ENCODE assay signal across 30 mouse cellular contexts in genomic region chr2:75765403-75765802, GRCm38 (mm10).
DNase-seq lines count a peak whose midpoint lies in the region; ATAC-seq and TF ChIP-seq lines count a peak whose summit lies in the region.
"Had no signal": no experiment of that assay in that cellular context is flagged by ENCODE, and none has a peak within 500 bp of the region (broad histone marks: within the 10 kb centered on the region; RNA-seq: fewer than 3 reads in every experiment).

No protein-coding gene starts in this region.

- no peak overlapping the region for H3K4me2 ChIP-seq in liver, postnatal 0 days (ENCODE audit: low read depth, low read length)
- no peak overlapping the region for H3K4me2 ChIP-seq in lung, embryonic 15.5 days
- H3K4me2 ChIP-seq in stomach, postnatal 0 days (replicated peaks; ENCODE audit: low read depth): no peak overlapping the region
- H3K4me2 ChIP-seq: embryonic facial prominence, embryonic 12.5 days; forebrain, embryonic 15.5 days; heart, embryonic 11.5 days; hindbrain, embryonic 14.5 days; kidney, embryonic 15.5 days; limb, embryonic 12.5 days; liver, embryonic 11.5 days; midbrain, embryonic 12.5 days; neural tube, embryonic 12.5 days had no signal

- no peak for TF ChIP-seq CTCF in liver, adult 2 months (IDR thresholded peaks at IDR 0.05; ENCODE audit: low read depth, low read length)
- TF ChIP-seq CTCF in liver, postnatal 0 days (IDR thresholded peaks at IDR 0.05; ENCODE audit: low read depth): no peak
- TF ChIP-seq CTCF in stomach, postnatal 0 days (IDR thresholded peaks at IDR 0.05; ENCODE audit: low read depth): no peak

- no peak for ATAC-seq in liver, postnatal 0 days
- ATAC-seq in lung, embryonic 15.5 days (ENCODE audit: borderline replicate concordance, extremely low read depth, low FRiP score, low TSS enrichment): peak; percentile 48; the same call in 1 of the 2 replicates
- peak; percentile 79 for ATAC-seq in stomach, postnatal 0 days (ENCODE audit: low FRiP score, low TSS enrichment)
- ATAC-seq: CD4-positive, CD25-positive, alpha-beta regulatory T cell, adult 4 months; forebrain, embryonic 15.5 days had no signal

- no peak overlapping the region for H3K4me3 ChIP-seq in liver, adult 2 months (ENCODE audit: insufficient read depth, low read depth, low read length)
- no peak overlapping the region for H3K4me3 ChIP-seq in liver, postnatal 0 days (ENCODE audit: low read depth, low read length)
- H3K4me3 ChIP-seq in lung, embryonic 15.5 days: no peak overlapping the region
- H3K4me3 ChIP-seq in stomach, postnatal 0 days (ENCODE audit: low read depth, low read length): no peak overlapping the region
- no peak overlapping the region for H3K4me3 ChIP-seq in embryonic facial prominence, embryonic 10.5 days
- H3K4me3 ChIP-seq: embryonic facial prominence, embryonic 12.5 days; forebrain, embryonic 15.5 days; gastrocnemius, adult 2 months; kidney, embryonic 15.5 days; left cerebral cortex, adult 2 months; limb, embryonic 12.5 days; megakaryocyte, embryonic 14.5 days; midbrain, embryonic 12.5 days; myocyte; neural tube, embryonic 12.5 days had no signal

- H3K9me3 ChIP-seq in liver, postnatal 0 days (ENCODE audit: low read length): no peaks in the 10 kb centered on the region
- no peaks in the 10 kb centered on the region for H3K9me3 ChIP-seq in lung, embryonic 15.5 days
- no peaks in the 10 kb centered on the region for H3K9me3 ChIP-seq in stomach, postnatal 0 days (ENCODE audit: control insufficient read depth, low read length)
- H3K9me3 ChIP-seq in embryonic facial prominence, embryonic 10.5 days: no peaks in the 10 kb centered on the region
- H3K9me3 ChIP-seq: embryonic facial prominence, embryonic 12.5 days; forebrain, embryonic 15.5 days; kidney, embryonic 15.5 days; limb, embryonic 12.5 days; megakaryocyte, embryonic 14.5 days; midbrain, embryonic 12.5 days; neural tube, embryonic 12.5 days had no signal

- peak; percentile 47 for DNase-seq in liver, adult 2 months (ENCODE audit: extremely low read depth, low read depth, low spot score)
- DNase-seq in liver, postnatal 0 days: no peak
- DNase-seq in lung, postnatal 36 days: peak; percentile 88
- peak; percentile 83 for DNase-seq in stomach, postnatal 0 days (ENCODE audit: low spot score)
- DNase-seq in embryonic facial prominence, embryonic 10.5 days (ENCODE audit: low spot score): no peak
- no peak for DNase-seq in adrenal gland, adult 2 months
- DNase-seq: adrenal gland, postnatal 36 days; cerebellum, adult 2 months; cerebellum, postnatal 14 days; gastrocnemius, adult 2 months; gastrocnemius, postnatal 36 days; heart, adult 18-20 months; heart, postnatal 36 days; kidney, postnatal 25 days; right cerebral cortex, adult 18-20 months; thymus, postnatal 25 days had no signal

- TF ChIP-seq POLR2A in liver, adult 2 months (IDR thresholded peaks at IDR 0.05; ENCODE audit: extremely low read depth, insufficient read depth, low read length): no peak

- peaks cover 22% of the 10 kb centered on the region for H3K4me1 ChIP-seq in liver, adult 2 months (ENCODE audit: control insufficient read depth, insufficient read depth, low read length)
- peaks cover 34% of the 10 kb centered on the region for H3K4me1 ChIP-seq in liver, postnatal 0 days (ENCODE audit: insufficient read depth)
- peaks cover 31% of the 10 kb centered on the region for H3K4me1 ChIP-seq in lung, embryonic 15.5 days
- H3K4me1 ChIP-seq in stomach, postnatal 0 days (replicated peaks; ENCODE audit: control insufficient read depth, insufficient read depth): peaks cover 5% of the 10 kb centered on the region; the same call in 1 of the 2 replicates
- peaks cover 17% of the 10 kb centered on the region for H3K4me1 ChIP-seq in embryonic facial prominence, embryonic 10.5 days
- H3K4me1 ChIP-seq: neural tube, embryonic 12.5 days had no signal

- no peaks in the 10 kb centered on the region for H3K36me3 ChIP-seq in liver, adult 2 months (ENCODE audit: control insufficient read depth, insufficient read depth, low read length)
- H3K36me3 ChIP-seq in liver, postnatal 0 days (replicated peaks; ENCODE audit: insufficient read depth, low read length): no peaks in the 10 kb centered on the region
- no peaks in the 10 kb centered on the region for H3K36me3 ChIP-seq in lung, embryonic 15.5 days
- H3K36me3 ChIP-seq in stomach, postnatal 0 days (ENCODE audit: control insufficient read depth, insufficient read depth, low read length): no peaks in the 10 kb centered on the region
- H3K36me3 ChIP-seq in embryonic facial prominence, embryonic 10.5 days (replicated peaks): no peaks in the 10 kb centered on the region
- H3K36me3 ChIP-seq: embryonic facial prominence, embryonic 12.5 days; forebrain, embryonic 15.5 days; kidney, embryonic 15.5 days; limb, embryonic 12.5 days; midbrain, embryonic 12.5 days; neural tube, embryonic 12.5 days had no signal

- no peak overlapping the region for H3K27ac ChIP-seq in liver, adult 2 months (replicated peaks; ENCODE audit: insufficient read depth, low read depth, low read length)
- no peak overlapping the region for H3K27ac ChIP-seq in liver, postnatal 0 days (ENCODE audit: low read depth)
- H3K27ac ChIP-seq in lung, embryonic 15.5 days: peak overlapping the region; percentile 32; the same call in 1 of the 2 replicates
- peak overlapping the region; percentile 50; the same call in 1 of the 2 replicates for H3K27ac ChIP-seq in stomach, postnatal 0 days (replicated peaks)
- no peak overlapping the region for H3K27ac ChIP-seq in embryonic facial prominence, embryonic 10.5 days (replicated peaks)
- H3K27ac ChIP-seq: embryonic facial prominence, embryonic 12.5 days; forebrain, embryonic 15.5 days; gastrocnemius, adult 2 months; hindbrain, embryonic 14.5 days; kidney, embryonic 15.5 days; left cerebral cortex, adult 2 months; limb, embryonic 12.5 days; midbrain, embryonic 12.5 days; neural tube, embryonic 12.5 days had no signal

- no peak for TF ChIP-seq EP300 in liver, postnatal 0 days (IDR thresholded peaks at IDR 0.05; ENCODE audit: low read depth)
- TF ChIP-seq EP300 in stomach, postnatal 0 days (optimal IDR thresholded peaks at IDR 0.05): no peak

- no peaks in the 10 kb centered on the region for H3K27me3 ChIP-seq in liver, adult 2 months (ENCODE audit: control insufficient read depth, insufficient read depth, low read length)
- no peaks in the 10 kb centered on the region for H3K27me3 ChIP-seq in liver, postnatal 0 days (ENCODE audit: insufficient read depth, low read length)
- no peaks in the 10 kb centered on the region for H3K27me3 ChIP-seq in lung, embryonic 15.5 days
- H3K27me3 ChIP-seq in stomach, postnatal 0 days (ENCODE audit: control insufficient read depth, insufficient read depth, low read length): no peaks in the 10 kb centered on the region
- H3K27me3 ChIP-seq in embryonic facial prominence, embryonic 10.5 days (replicated peaks; ENCODE audit: low read depth, poor library complexity, severe bottlenecking): no peaks in the 10 kb centered on the region
- H3K27me3 ChIP-seq: embryonic facial prominence, embryonic 12.5 days; forebrain, embryonic 15.5 days; kidney, embryonic 15.5 days; limb, embryonic 12.5 days; megakaryocyte, embryonic 14.5 days; midbrain, embryonic 12.5 days; neural tube, embryonic 12.5 days had no signal

- WGBS in liver, adult 2 months: 68% methylated on average over 4 of the region's 4 CpGs
- 76% methylated on average over 4 of the region's 4 CpGs for WGBS in liver, postnatal 0 days (ENCODE audit: insufficient replicate concordance)
- WGBS in lung, embryonic 15.5 days: 51% methylated on average over 4 of the region's 4 CpGs
- WGBS in stomach, postnatal 0 days: 50% methylated on average over 4 of the region's 4 CpGs
- WGBS in embryonic facial prominence, embryonic 10.5 days: 88% methylated on average over 4 of the region's 4 CpGs

- no peak overlapping the region for H3K9ac ChIP-seq in liver, adult 2 months (ENCODE audit: low read depth, low read length)
- H3K9ac ChIP-seq in liver, postnatal 0 days (replicated peaks): no peak overlapping the region
- H3K9ac ChIP-seq in lung, embryonic 15.5 days: no peak overlapping the region
- H3K9ac ChIP-seq in stomach, postnatal 0 days (ENCODE audit: low read length): no peak overlapping the region
- H3K9ac ChIP-seq: embryonic facial prominence, embryonic 12.5 days; forebrain, embryonic 15.5 days; hindbrain, embryonic 14.5 days; kidney, embryonic 15.5 days; limb, embryonic 12.5 days; midbrain, embryonic 12.5 days; neural tube, embryonic 12.5 days had no signal

- no peaks in the 10 kb centered on the region for H3K79me2 ChIP-seq in liver, adult 2 months (ENCODE audit: control insufficient read depth, insufficient read depth, low read length)

Comparison
In these comparisons a context has a peak if more than half of its experiments do, and no peak if none do; other contexts are left out.
1. DNase-seq: peak in liver, adult 2 months (single experiment), lung, postnatal 36 days (single experiment) and stomach, postnatal 0 days (single experiment); none in liver, postnatal 0 days (single experiment), embryonic facial prominence, embryonic 10.5 days (single experiment) and adrenal gland, adult 2 months (single experiment).
2. H3K27ac ChIP-seq: peak in lung, embryonic 15.5 days (single experiment) and stomach, postnatal 0 days (single experiment); none in liver, adult 2 months (single experiment), liver, postnatal 0 days (single experiment) and embryonic facial prominence, embryonic 10.5 days (single experiment).